ENCODE assay signal across 25 mouse cellular contexts in the genomic region with DNA sequence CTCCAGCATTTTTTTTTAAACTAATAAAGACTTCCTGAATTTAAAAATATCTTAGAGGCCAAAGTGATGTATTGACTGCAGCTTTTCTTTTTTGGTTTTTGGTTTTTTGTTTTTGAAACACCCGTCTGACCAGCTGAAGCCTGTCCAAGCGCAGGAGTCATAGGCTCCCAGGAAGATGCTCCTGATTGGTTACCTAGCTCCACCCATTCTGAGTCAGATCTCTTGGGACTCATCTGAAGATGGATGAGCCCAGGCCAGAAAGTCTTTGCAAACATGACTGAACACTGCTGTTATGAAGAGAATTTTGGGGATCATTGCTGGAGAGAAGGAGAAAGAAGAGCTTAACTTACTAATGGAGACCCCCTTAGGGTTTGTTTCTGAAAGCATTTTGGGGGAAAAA.
"Had no signal": no experiment of that assay in that cellular context is flagged by ENCODE, and none has a peak within 500 bp of the region (broad histone marks: within the 10 kb centered on the region; RNA-seq: fewer than 3 reads in every experiment).

No protein-coding gene starts in this region.

- DNase-seq: gastrocnemius, postnatal 10 days; gastrocnemius, postnatal 25 days; heart, adult 2 months; heart, postnatal 4 days; kidney, adult 2 months; kidney, adult 9 months; kidney, postnatal 10 days; kidney, postnatal 25 days; left cerebral cortex, postnatal 4 days had no signal

- ATAC-seq: hindbrain, embryonic 16.5 days; inflammation-experienced regulatory T-cells, adult 6 months; intestine, embryonic 15.5 days; intestine, postnatal 0 days; liver, embryonic 12.5 days had no signal

- H3K4me3 ChIP-seq: heart, adult 2 months; heart, embryonic 13.5 days; heart, embryonic 15.5 days; hindbrain, embryonic 10.5 days; hindbrain, embryonic 12.5 days; intestine, embryonic 15.5 days; kidney, embryonic 15.5 days; left cerebral cortex, adult 2 months; limb, embryonic 13.5 days; limb, embryonic 15.5 days; liver, embryonic 12.5 days had no signal

- H3K9ac ChIP-seq: heart, embryonic 13.5 days; heart, embryonic 15.5 days; hindbrain, embryonic 12.5 days; hindbrain, embryonic 14.5 days; intestine, embryonic 15.5 days; kidney, embryonic 15.5 days; limb, embryonic 13.5 days; limb, embryonic 15.5 days; liver, embryonic 12.5 days; liver, embryonic 14.5 days had no signal

- H3K27me3 ChIP-seq: heart, embryonic 15.5 days; intestine, embryonic 15.5 days; kidney, embryonic 15.5 days; liver, embryonic 12.5 days had no signal

- H3K4me2 ChIP-seq: heart, embryonic 11.5 days; heart, embryonic 13.5 days; heart, embryonic 15.5 days; hindbrain, embryonic 12.5 days; hindbrain, embryonic 14.5 days; intestine, embryonic 15.5 days; kidney, embryonic 15.5 days; limb, embryonic 13.5 days; limb, embryonic 15.5 days; liver, embryonic 12.5 days had no signal

- H3K9me3 ChIP-seq: heart, embryonic 13.5 days; heart, embryonic 15.5 days; hindbrain, embryonic 10.5 days; hindbrain, embryonic 12.5 days; intestine, embryonic 15.5 days; kidney, embryonic 15.5 days; limb, embryonic 13.5 days; limb, embryonic 15.5 days; liver, embryonic 12.5 days had no signal

- H3K36me3 ChIP-seq: heart, embryonic 13.5 days; heart, embryonic 15.5 days; hindbrain, embryonic 10.5 days; hindbrain, embryonic 12.5 days; intestine, embryonic 15.5 days; kidney, embryonic 15.5 days; limb, embryonic 13.5 days; limb, embryonic 15.5 days; liver, embryonic 12.5 days had no signal

- H3K4me1 ChIP-seq: heart, embryonic 13.5 days; heart, embryonic 15.5 days; hindbrain, embryonic 12.5 days; intestine, embryonic 15.5 days; kidney, embryonic 15.5 days; limb, embryonic 13.5 days; limb, embryonic 15.5 days; liver, embryonic 12.5 days had no signal

- H3K27ac ChIP-seq: heart, adult 2 months; heart, embryonic 13.5 days; heart, embryonic 15.5 days; hindbrain, embryonic 10.5 days; hindbrain, embryonic 12.5 days; hindbrain, embryonic 14.5 days; intestine, embryonic 15.5 days; kidney, embryonic 15.5 days; left cerebral cortex, adult 2 months; limb, embryonic 13.5 days; limb, embryonic 15.5 days; liver, embryonic 12.5 days; liver, embryonic 14.5 days had no signal
